Mouse (Mus musculus) embryonic facial prominence, embryonic 11.5 days (tissue): ENCODE results near the gene Acot3. TPM values are rescaled to one million over a fixed set of nuclear protein-coding genes. Genes with fewer than 3 reads are reported as not detected.
"Not testable (repeated sequence)": the region's sequence is repeated elsewhere in the genome, so short reads cannot be mapped to it uniquely, and the experiment has no call there.

ENCODE experiments used
- ATAC-seq: fragments of 200-750 bp; cut with Nextera tagmentation; replicated peaks from 2 replicates; pipeline ENCODE4 v1.8.0; 2017; ENCODE audit warnings: low read depth; ENCODE audit not compliant: insufficient number of reproducible peaks, low FRiP score, low TSS enrichment
- DNase-seq: peaks from one replicate; pipeline ENCODE4 v3.0.0-alpha.2; 2015; ENCODE audit warnings: low spot score
- H3K27ac ChIP-seq: fragments of 300-500 bp; sonication (generic); replicated peaks from 2 replicates; pipeline ENCODE4 v1.5.1; 2014; ENCODE audit warnings: mild to moderate bottlenecking, low read depth, low read length, control low read depth
- H3K27me3 ChIP-seq: fragments of 300-500 bp; sonication (generic); 2 replicates; pipeline ENCODE4 v1.6.1; 2014; ENCODE audit warnings: mild to moderate bottlenecking, low read length, moderate library complexity, mixed read lengths; ENCODE audit not compliant: control insufficient read depth, insufficient read depth
- H3K36me3 ChIP-seq: fragments of 300-500 bp; sonication (generic); replicated peaks from 2 replicates; pipeline ENCODE4 v1.6.1; 2014; ENCODE audit warnings: low read depth, mild to moderate bottlenecking, low read length, moderate library complexity, mixed read lengths; ENCODE audit not compliant: control insufficient read depth, insufficient read depth
- H3K4me1 ChIP-seq: fragments of 300-500 bp; sonication (generic); 2 replicates; pipeline ENCODE4 v1.6.1; 2014; ENCODE audit warnings: low read length, mixed read lengths; ENCODE audit not compliant: control insufficient read depth, insufficient read depth
- H3K4me2 ChIP-seq: fragments of 300-500 bp; sonication (generic); 2 replicates; pipeline ENCODE4 v1.6.1; 2014; ENCODE audit warnings: low read depth, mild to moderate bottlenecking, control low read depth, low read length, moderate library complexity
- H3K4me3 ChIP-seq: fragments of 300-500 bp; sonication (generic); 2 replicates; pipeline ENCODE4 v1.5.1; 2014; ENCODE audit warnings: low read depth, low read length, control low read depth
- H3K9ac ChIP-seq: fragments of 300-500 bp; sonication (generic); replicated peaks from 2 replicates; pipeline ENCODE4 v1.6.1; 2014; ENCODE audit warnings: mild to moderate bottlenecking, control low read depth, low read length
- H3K9me3 ChIP-seq: fragments of 300-500 bp; sonication (generic); replicated peaks from 2 replicates; pipeline ENCODE4 v1.6.1; 2016; ENCODE audit warnings: mild to moderate bottlenecking, low read length, inconsistent platforms, mixed read lengths; ENCODE audit not compliant: control insufficient read depth
- WGBS: fragments of 180-500 bp; shearing (Covaris S2); extraction: QIAGEN DNeasy Blood & Tissue Kit; methylation state at CpG from one replicate; pipeline ENCODE4 v1.1.7; 2014; 5-methylcytosine and 5-hydroxymethylcytosine counted together
- polyA plus RNA-seq: library from polyadenylated mRNA; unstranded; fragments of >200 nt; fragmentation: Nextera tagmentation; extraction: Ambion mirVana; gene quantifications from 2 replicates; pipeline ENCODE4 v1.2.1, GENCODE M21; 2014

The Acot3 gene
- polyA plus RNA-seq, 1 experiment from 2014 or later: 0.24 TPM

DNA sequence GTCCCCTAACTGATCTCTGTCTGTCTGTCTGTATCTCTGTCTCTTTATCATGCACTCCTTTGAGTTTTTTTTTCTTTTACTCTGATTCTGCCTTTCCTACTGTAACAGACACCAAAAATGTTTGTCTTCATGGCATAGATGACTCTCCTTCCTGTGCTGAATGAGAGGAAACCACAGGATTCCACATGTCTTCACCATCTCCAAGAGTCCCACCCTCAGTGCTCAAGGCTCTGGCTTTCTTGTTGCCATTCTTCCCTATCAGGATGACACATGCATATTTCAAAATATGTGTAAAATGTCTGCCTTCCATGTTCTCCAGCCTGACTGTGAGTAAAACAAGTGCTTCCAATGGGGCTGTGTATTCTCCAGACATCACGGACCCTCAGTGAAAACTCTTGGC lies 5.0 kb upstream of the Acot3 start:
- Histone ChIP-seq H3K4me3 (no peak overlapping the region), H3K9ac (no peak overlapping the region), H3K4me2 (no peak overlapping the region), H3K4me1 (no peaks in the 10 kb centered on the region), H3K9me3 (no peaks in the 10 kb centered on the region), H3K36me3 (no peaks in the 10 kb centered on the region), H3K27me3 (no peaks in the 10 kb centered on the region), H3K27ac (no peak overlapping the region)
- ATAC-seq: no peak
- no peak for DNase-seq
- WGBS: 95% methylated on average over 1 of the region's 1 CpGs

DNA sequence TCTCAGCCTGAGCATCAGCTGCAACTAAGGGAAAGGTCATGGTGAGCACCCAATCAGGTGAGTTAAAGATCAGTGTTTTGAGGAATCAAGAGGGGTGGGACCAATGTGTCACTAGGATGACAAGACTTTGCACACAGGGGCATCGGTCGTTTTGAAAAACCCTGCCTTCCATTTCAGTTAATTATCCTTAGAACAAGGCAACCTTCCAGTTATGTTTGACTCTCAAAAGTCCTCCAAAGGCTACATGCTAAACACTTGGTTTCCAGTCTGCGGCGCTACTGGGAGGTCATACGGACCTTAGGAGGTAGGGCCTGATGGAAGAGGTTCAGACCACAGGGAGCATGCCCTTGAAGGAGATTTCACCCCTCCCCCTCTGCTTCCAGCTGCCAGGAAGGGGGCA lies 1.2 kb upstream of the Acot3 start:
- 89% methylated on average over 5 of the region's 5 CpGs for WGBS
- DNase-seq, H3K27ac ChIP-seq, ATAC-seq, H3K36me3 ChIP-seq, H3K4me3 ChIP-seq, H3K9ac ChIP-seq, H3K4me1 ChIP-seq, H3K27me3 ChIP-seq, H3K9me3 ChIP-seq, H3K4me2 ChIP-seq: not testable (repeated sequence)

DNA sequence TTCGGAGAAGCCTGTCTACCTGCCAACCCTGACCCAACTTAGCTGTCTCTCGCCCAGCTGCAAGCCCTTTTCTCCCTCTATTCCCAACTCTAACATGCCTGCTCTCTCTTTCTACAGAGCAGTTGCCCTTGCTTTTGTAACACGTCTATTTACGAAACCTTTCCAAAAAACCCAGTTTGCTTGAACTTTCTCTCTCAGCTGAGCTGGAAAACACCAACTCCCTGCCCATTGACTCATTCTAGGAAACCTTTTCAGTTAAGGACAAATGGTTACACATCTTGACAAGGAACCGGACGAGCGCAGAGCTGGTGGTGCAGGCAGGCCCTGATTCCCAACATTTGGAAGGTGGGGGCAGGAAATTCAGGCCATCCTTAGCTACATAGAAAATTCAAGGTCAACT lies 665 bp downstream of the Acot3 start:
- Histone ChIP-seq H3K27me3 (peaks cover 6% of the 10 kb centered on the region; the same call in 1 of the 2 replicates), H3K4me2 (no peak overlapping the region), H3K4me3 (no peak overlapping the region), H3K4me1 (no peaks in the 10 kb centered on the region), H3K9ac (no peak overlapping the region), H3K9me3 (no peaks in the 10 kb centered on the region), H3K27ac (no peak overlapping the region), H3K36me3 (no peaks in the 10 kb centered on the region)
- ATAC-seq (no peak), DNase-seq (no peak)
- 87% methylated on average over 7 of the region's 7 CpGs for WGBS

DNA sequence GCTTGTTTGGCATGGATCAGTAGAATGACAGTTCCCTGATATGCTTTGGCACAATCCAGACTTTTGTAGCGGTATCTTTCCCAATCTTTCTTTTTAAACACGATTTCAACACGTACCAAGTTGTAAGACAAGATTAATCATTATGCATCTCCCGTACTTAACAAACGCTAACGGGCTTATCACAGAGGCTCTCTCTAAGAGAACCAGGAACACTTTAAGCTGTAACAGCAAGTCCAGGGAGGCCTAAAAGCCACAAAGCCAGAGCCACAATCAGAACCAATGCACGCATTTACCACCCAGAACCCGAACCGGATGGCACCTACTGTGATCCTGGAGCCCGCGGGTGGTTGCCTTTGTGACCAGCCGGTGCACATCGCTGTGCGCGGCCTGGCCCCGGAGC lies 1.2 kb downstream of the Acot3 start:
- H3K4me1 ChIP-seq: no peaks in the 10 kb centered on the region
- peak overlapping the region; percentile 38 for H3K4me3 ChIP-seq
- H3K9ac ChIP-seq: peak overlapping the region; percentile 50
- ATAC-seq: no peak
- DNase-seq: no peak
- WGBS: 12% methylated on average over 16 of the region's 16 CpGs
- peaks cover 6% of the 10 kb centered on the region; the same call in 1 of the 2 replicates for H3K27me3 ChIP-seq
- H3K36me3 ChIP-seq: no peaks in the 10 kb centered on the region
- H3K4me2 ChIP-seq: peak overlapping the region; percentile 78
- no peak overlapping the region for H3K27ac ChIP-seq
- no peaks in the 10 kb centered on the region for H3K9me3 ChIP-seq

DNA sequence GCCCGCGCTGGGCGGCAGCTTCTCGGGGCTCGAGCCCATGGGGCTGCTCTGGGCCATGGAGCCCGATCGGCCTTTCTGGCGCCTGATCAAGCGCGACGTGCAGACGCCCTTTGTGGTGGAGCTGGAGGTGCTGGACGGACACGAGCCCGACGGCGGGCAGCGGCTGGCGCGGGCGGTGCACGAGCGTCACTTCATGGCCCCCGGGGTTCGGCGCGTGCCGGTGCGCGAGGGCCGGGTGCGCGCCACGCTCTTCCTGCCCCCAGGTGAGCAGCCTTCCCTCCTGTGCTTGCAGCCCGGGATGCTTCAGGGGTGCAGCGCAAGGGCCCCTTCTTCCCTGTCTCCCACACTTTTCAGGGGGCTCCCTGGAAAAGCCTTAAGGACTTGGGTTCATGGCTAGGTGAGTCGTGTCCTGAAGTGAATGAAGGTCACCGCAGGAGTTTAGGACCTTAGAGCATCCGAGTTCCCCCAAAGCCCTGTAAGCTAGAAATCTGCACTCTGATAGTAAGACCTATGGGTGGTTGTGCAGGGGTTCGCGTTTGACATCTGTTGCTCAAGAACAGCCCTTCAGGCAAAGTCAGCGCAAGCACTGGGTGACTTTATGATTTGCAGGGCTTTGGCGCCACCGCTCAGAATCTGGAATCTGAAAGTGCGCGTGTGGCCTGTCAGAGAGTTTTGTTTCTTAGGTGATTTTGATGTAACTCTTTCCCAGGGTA lies 1.9 kb downstream of the Acot3 start:
- peak overlapping the region; percentile 38 for H3K4me3 ChIP-seq
- H3K36me3 ChIP-seq: no peaks in the 10 kb centered on the region
- DNase-seq (peak; percentile 62), ATAC-seq (no peak)
- peaks cover 6% of the 10 kb centered on the region; the same call in 1 of the 2 replicates for H3K27me3 ChIP-seq
- H3K4me2 ChIP-seq: peak overlapping the region; percentile 78
- H3K4me1 ChIP-seq: no peaks in the 10 kb centered on the region
- 3% methylated on average over 40 of the region's 46 CpGs for WGBS
- H3K9me3 ChIP-seq: no peaks in the 10 kb centered on the region
- H3K27ac ChIP-seq: no peak overlapping the region
- H3K9ac ChIP-seq: peak overlapping the region; percentile 50

DNA sequence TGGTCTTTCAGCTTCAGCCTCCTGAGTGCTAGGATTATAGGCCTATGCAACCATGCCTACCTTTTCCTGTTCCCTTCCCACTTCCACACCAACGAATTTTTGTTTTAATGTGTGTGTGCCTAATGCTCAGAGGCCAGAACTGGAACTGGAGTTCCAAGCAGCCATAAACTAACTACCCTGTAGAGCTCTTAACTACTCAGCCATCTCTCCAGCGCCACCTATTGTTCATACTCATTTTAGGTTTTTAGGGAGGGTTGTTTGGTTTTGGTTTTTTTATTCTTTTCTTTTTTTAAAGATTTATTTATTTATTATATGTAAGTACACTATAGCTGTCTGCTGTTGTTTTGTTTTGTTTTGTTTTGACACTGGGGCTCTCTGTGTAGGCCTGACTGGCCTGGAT lies 9.0 kb downstream of the Acot3 start:
- Histone ChIP-seq H3K36me3 (no peaks in the 10 kb centered on the region), H3K9ac (no peak overlapping the region), H3K4me2 (no peak overlapping the region), H3K4me1 (no peaks in the 10 kb centered on the region), H3K27me3 (no peaks in the 10 kb centered on the region), H3K4me3 (no peak overlapping the region), H3K27ac (no peak overlapping the region), H3K9me3 (no peaks in the 10 kb centered on the region)
- ATAC-seq (no peak), DNase-seq (no peak)
- WGBS: 25% methylated on average over 2 of the region's 2 CpGs

DNA sequence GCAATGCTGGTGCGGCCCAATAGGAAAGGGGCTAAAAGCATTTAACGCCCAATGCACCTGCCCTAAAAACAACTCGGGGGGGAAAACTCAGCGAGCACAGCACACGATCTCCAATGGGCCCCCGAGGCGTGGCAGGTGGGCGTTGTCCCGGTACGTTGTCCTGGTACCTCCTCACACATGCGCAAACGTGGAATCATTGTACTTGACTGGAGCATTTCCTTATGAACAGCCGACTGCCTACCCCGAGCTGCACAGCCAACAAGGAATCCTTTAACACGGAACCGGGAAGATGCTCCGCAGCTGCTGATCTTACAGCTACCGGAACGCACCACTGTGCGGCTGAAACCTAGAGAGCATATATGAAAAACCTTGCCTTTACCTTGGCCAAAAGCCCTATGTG lies 10.4 kb downstream of the Acot3 start:
- Histone ChIP-seq H3K27me3 (no peaks in the 10 kb centered on the region), H3K4me3 (no peak overlapping the region), H3K4me1 (no peaks in the 10 kb centered on the region), H3K4me2 (no peak overlapping the region), H3K9ac (no peak overlapping the region), H3K27ac (no peak overlapping the region), H3K36me3 (no peaks in the 10 kb centered on the region), H3K9me3 (no peaks in the 10 kb centered on the region)
- no peak for ATAC-seq
- 91% methylated on average over 20 of the region's 20 CpGs for WGBS
- no peak for DNase-seq

DNA sequence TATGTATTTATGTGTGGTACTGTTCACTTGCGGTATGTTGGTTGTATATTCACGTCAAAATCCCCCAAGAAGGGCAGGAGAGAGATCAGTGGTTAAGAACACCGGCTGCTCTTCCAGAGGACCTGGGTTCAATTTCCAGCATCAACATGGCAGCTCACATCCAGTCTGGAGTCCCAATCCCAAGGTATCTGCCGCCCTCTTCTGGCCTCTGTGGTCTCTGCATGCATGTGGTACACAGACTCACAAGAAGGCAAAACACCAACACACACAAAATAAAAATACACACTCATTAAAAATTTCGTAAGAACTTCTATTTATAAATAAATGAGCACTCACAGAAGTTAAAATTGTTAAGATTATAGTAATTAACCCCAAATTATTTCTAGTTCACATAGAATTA lies 11.3 kb downstream of the Acot3 start:
- DNase-seq (no peak), ATAC-seq (no peak)
- no peak overlapping the region for H3K27ac ChIP-seq
- H3K9ac ChIP-seq: no peak overlapping the region
- no peaks in the 10 kb centered on the region for H3K4me1 ChIP-seq
- WGBS: 67% methylated on average over 5 of the region's 5 CpGs
- H3K4me2 ChIP-seq: no peak overlapping the region
- no peaks in the 10 kb centered on the region; the same call in 1 of the 2 replicates for H3K27me3 ChIP-seq
- no peaks in the 10 kb centered on the region for H3K9me3 ChIP-seq
- no peak overlapping the region for H3K4me3 ChIP-seq
- no peaks in the 10 kb centered on the region for H3K36me3 ChIP-seq
